Mouse (Mus musculus): ENCODE results near the gene Zfp444. TPM values are rescaled to one million over a fixed set of nuclear protein-coding genes. Genes with fewer than 3 reads are reported as not detected.

The Zfp444 gene
- 102 TPM in 2 replicates for polyA plus RNA-seq (2015; fragmentation: Nextera tagmentation; extraction: Ambion mirVana)

DNA sequence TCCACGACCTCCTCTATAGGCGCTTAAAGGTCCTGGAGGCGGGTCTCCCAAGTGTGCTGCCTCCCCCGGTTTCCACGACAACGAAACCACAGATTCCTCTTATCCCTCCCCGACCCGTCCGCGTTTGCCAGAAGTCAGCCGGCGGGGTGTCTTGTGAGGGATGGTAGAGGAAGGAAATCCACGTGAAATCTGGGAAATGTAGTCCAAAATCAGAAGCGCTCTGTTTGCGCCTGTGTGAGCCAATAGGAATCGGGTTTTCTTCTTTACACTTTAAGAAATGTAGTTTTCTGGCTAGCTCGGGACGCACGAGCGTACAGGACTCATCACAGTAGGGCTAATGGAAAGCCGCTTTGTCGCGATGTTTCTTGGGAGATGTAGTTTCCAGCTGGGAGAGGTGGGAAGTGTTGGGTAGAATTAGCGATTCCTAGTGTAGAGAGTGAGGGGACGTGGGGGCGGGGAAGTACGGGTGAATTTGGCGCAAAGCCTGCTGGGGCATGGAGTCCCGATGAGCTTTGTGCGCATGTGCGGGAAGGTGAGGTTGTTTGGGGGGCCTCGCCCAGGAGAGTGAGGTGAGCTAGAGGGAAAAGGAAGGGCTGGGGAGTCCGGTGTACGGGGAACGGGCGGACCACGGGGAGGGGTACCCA lies at the start of gene Zfp444:
TSS of gene Zfp444 (plus strand) at position 221 of the 644 bp plus-strand sequence.
- Histone ChIP-seq H3K4me2 (peak within 1 kb of the TSS; percentile 81), H3K9ac (peak within 1 kb of the TSS; percentile 74), H3K27ac (peak within 1 kb of the TSS; percentile 88), H3K4me1 (peaks cover 25% of the 10 kb centered on the region), H3K36me3 (replicated peaks) (no peaks in the 10 kb centered on the region), H3K4me3 (peak within 1 kb of the TSS; percentile 78), H3K9me3 (no peaks in the 10 kb centered on the region), H3K27me3 (replicated peaks) (no peaks in the 10 kb centered on the region)
- WGBS, result under 1% methylated on average over 37 of the region's 37 CpGs
- peak; percentile 96 for ATAC-seq (replicated peaks)

DNA sequence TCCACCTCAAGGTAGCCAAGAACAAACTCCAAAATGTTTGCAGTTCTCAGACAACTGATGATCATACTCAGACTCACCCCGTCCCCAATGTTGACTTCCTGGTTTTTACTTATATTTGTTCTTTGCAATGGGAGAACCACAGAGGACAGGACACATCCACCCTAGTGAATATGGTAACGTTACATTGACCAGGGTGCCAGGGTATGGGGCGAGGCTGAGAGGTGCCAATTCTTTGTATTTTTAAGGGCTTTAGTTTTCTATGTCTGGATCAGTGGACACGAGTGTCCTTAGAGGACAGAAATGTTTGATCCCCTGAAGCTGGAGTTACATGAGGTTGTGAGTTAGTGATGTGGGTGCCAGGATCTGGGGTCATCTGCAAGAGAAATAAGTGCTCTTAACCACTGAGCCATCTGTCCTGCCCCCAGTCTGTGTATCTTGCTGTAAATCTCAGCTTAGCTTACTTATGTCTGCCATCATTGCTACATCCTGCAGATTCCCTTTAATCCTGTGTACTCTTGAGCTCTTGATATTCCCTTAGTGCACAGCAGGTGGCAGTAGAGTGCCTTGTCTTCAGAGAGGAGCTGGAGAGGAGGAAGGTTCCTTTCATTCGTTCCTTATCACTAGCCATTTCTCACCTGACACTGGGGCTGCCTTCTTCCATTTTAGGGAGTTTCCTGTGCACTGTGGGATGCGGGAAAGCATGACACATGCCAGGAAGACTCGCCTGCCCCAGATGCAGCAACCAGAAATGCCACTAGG lies 45.2 kb upstream of the Zfp444 start:
- H3K4me3 ChIP-seq, result no peak overlapping the region
- peaks cover 5% of the 10 kb centered on the region; the same call in 1 of the 2 replicates for H3K4me1 ChIP-seq
- H3K27me3 ChIP-seq (replicated peaks), result no peaks in the 10 kb centered on the region
- no peaks in the 10 kb centered on the region for H3K9me3 ChIP-seq
- peaks cover 3% of the 10 kb centered on the region for H3K36me3 ChIP-seq (replicated peaks)
- H3K4me2 ChIP-seq, result no peak overlapping the region
- H3K27ac ChIP-seq, result peak overlapping the region; percentile 67
- 34% methylated on average over 7 of the region's 7 CpGs for WGBS
- peak; percentile 78 for ATAC-seq (replicated peaks)
- peak overlapping the region; percentile 34; the same call in 1 of the 2 replicates for H3K9ac ChIP-seq

DNA sequence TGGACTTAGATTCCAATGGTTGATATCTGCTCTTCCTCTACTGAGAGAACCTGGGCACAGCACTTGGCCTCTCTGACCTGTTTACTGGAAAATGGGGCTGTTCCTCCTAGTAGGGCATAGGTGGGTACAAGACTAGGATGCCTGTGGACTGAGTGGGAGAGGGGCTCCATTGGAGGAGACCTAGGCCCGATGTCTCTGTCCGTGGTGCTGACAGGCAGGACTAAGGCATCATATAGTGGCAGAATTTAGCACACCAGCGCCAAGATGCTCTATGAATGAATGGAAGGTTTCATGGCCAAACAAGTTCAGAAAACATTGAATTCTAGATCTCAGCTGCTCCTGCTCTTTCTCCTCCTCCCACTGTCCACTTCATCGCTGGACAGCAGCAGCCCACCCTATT lies 41.7 kb upstream of the Zfp444 start:
- H3K9ac ChIP-seq, result no peak overlapping the region
- no peaks in the 10 kb centered on the region for H3K27me3 ChIP-seq (replicated peaks)
- WGBS, result 48% methylated on average over 4 of the region's 4 CpGs
- peaks cover 5% of the 10 kb centered on the region; the same call in 1 of the 2 replicates for H3K4me1 ChIP-seq
- peaks cover 16% of the 10 kb centered on the region for H3K36me3 ChIP-seq (replicated peaks)
- ATAC-seq (replicated peaks), result no peak
- no peak overlapping the region for H3K4me3 ChIP-seq
- H3K4me2 ChIP-seq, result no peak overlapping the region
- H3K9me3 ChIP-seq, result peaks cover 4% of the 10 kb centered on the region; the same call in 1 of the 2 replicates
- no peak overlapping the region for H3K27ac ChIP-seq

DNA sequence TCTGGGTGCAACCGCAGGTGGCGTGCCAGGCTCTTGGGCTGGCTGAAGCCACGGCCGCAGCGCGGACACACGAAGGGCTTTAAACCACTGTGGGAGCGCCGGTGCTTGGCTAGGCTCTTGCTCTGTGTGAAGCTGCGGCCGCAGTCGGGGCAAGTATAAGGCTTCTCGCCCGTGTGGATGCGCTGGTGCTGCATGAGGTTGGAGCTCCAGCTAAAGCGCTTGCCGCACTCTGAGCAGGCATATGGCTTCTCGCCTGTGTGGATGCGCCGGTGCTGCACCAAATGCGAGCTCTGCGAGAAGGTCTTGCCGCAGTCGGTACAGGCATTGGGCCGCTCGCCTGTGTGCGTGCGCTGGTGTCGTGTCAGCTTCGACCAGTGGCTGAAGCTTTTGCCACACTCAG lies 39.4 kb upstream of the Zfp444 start:
- Histone ChIP-seq H3K27me3 (replicated peaks) (no peaks in the 10 kb centered on the region), H3K9ac (no peak overlapping the region), H3K36me3 (replicated peaks) (peaks cover 16% of the 10 kb centered on the region), H3K4me1 (no peaks in the 10 kb centered on the region), H3K4me2 (no peak overlapping the region), H3K9me3 (peaks cover 4% of the 10 kb centered on the region; the same call in 1 of the 2 replicates), H3K27ac (no peak overlapping the region), H3K4me3 (no peak overlapping the region)
- no peak for ATAC-seq (replicated peaks)
- 83% methylated on average over 30 of the region's 30 CpGs for WGBS

DNA sequence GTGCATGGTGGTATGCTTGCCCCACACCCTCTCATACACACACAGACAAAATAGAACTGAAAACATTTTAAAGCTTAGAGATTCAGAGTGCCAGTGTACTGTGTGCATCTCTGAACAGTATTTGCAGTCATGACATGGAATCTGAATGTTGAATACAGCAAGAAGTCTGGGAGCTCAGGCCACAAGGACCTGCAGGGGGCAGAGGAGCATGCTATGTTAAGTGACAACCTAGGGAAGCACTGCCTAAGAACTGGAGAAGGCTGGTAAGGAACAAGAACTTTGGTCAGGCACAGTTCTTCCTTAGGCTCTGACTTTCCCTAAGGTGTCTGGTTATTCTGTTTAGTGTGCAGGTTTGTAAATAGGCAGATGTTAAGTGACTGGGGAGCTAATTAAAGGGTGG lies 35.5 kb upstream of the Zfp444 start:
- H3K4me2 ChIP-seq, result no peak overlapping the region
- H3K9me3 ChIP-seq, result peaks cover 4% of the 10 kb centered on the region; the same call in 1 of the 2 replicates
- H3K27ac ChIP-seq, result no peak overlapping the region
- peaks cover 18% of the 10 kb centered on the region for H3K36me3 ChIP-seq (replicated peaks)
- no peak overlapping the region for H3K4me3 ChIP-seq
- no peaks in the 10 kb centered on the region for H3K4me1 ChIP-seq
- ATAC-seq (replicated peaks), result no peak
- H3K27me3 ChIP-seq (replicated peaks), result no peaks in the 10 kb centered on the region
- H3K9ac ChIP-seq, result no peak overlapping the region

DNA sequence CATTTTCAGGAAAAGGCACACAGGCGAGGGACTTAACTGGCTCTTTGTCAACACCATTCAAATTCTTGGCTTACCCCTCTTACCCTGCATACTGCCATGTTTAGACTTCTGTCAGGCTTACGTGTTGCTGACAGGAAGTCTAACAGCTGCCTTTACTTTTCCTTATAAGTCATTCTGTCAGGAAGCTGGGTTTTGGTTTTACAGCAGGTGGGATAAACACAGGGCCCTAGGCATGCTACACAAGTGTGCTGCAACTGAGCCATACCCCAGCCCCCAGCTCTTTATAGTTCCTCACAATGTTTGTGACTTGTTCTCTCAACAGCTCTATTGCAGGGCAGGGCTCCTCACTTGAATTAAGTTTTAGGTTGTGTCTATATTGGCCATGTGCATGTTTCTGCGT lies 32.7 kb upstream of the Zfp444 start:
- Histone ChIP-seq H3K4me3 (no peak overlapping the region), H3K4me1 (0 out of 2 replicates have a peak, but pooled peaks cover 4% of the 10 kb centered on the region), H3K9ac (no peak overlapping the region), H3K27ac (no peak overlapping the region), H3K4me2 (no peak overlapping the region), H3K36me3 (replicated peaks) (0 out of 2 replicates have a peak, but pooled peaks cover 2% of the 10 kb centered on the region), H3K9me3 (no peaks in the 10 kb centered on the region), H3K27me3 (replicated peaks) (no peaks in the 10 kb centered on the region)
- ATAC-seq (replicated peaks), result no peak
- WGBS, result 81% methylated on average over 3 of the region's 3 CpGs

DNA sequence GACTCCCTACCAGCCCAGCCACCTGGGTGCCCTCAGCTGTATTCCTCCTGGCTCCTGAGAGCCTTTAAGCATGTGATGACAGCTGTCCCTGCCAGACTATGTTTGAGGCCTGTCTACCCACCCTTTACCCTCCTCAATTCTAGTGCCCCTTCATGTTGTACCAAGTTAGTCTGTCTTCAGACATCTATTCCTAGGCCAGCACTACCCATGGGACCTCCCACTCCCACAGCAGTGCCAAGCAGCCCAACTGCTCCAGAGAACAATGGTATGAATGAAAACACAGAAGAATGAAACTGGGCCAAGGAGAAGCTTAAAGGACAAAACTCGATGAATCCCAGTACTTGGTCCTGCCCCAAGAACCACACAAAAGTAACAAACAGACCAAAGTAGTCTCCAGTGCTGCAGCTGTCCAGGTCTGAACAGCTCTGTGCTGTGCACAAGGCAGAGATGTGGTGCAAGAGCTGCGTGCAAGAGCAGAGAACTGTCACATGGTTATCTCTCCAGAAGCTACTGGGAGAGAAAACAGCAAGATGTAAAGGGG lies 28.0 kb upstream of the Zfp444 start:
- no peak overlapping the region; the same call in 1 of the 2 replicates for H3K27ac ChIP-seq
- no peak for ATAC-seq (replicated peaks)
- no peaks in the 10 kb centered on the region for H3K27me3 ChIP-seq (replicated peaks)
- no peak overlapping the region for H3K4me3 ChIP-seq
- 0 out of 2 replicates have a peak, but pooled peaks cover 2% of the 10 kb centered on the region for H3K36me3 ChIP-seq (replicated peaks)
- peaks cover 5% of the 10 kb centered on the region; the same call in 1 of the 2 replicates for H3K4me1 ChIP-seq
- no peak overlapping the region for H3K9ac ChIP-seq
- WGBS, result 67% methylated on average over 2 of the region's 2 CpGs
- H3K9me3 ChIP-seq, result no peaks in the 10 kb centered on the region
- H3K4me2 ChIP-seq, result no peak overlapping the region

DNA sequence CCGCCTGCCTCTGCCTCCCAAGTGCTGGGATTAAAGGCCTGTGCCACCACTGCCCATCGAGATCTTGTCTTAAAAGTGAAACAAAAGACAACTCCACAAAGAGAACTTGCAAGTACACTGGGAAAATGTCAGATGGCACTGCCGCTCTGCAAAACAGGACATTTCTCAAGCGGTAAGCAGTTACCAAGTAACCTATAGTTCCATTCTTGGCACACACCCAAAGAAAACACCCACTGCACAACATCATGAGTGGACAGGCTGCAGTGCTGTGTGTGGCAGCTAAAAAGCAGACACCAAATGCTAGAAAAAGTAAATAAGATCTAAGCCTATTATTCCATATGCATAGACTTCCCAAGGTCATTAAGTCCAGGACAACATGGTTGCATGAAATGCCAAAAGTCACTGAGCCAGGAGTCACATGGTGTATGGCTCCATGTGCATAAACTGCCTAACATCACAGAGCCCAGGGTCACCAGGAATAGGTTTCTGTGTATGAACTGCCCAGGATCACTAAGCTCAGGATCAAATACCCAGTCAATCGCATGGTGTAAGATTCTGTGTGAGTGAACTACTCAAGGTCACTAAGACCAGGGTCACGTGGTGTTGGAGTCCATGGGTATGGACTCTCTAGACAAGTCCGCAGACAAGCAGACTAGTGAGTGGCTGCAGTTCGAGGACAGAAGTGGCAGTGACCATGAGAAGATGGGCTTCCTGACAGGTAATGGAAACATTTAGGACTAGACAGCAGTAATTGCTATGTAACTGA lies 26.4 kb upstream of the Zfp444 start:
- Histone ChIP-seq H3K9me3 (no peaks in the 10 kb centered on the region), H3K9ac (no peak overlapping the region), H3K4me1 (peaks cover 8% of the 10 kb centered on the region; the same call in 1 of the 2 replicates), H3K27me3 (replicated peaks) (no peaks in the 10 kb centered on the region), H3K4me2 (no peak overlapping the region), H3K36me3 (replicated peaks) (0 out of 2 replicates have a peak, but pooled peaks cover 2% of the 10 kb centered on the region), H3K27ac (no peak overlapping the region), H3K4me3 (no peak overlapping the region)
- no peak for ATAC-seq (replicated peaks)
- WGBS, result 89% methylated on average over 8 of the region's 8 CpGs

DNA sequence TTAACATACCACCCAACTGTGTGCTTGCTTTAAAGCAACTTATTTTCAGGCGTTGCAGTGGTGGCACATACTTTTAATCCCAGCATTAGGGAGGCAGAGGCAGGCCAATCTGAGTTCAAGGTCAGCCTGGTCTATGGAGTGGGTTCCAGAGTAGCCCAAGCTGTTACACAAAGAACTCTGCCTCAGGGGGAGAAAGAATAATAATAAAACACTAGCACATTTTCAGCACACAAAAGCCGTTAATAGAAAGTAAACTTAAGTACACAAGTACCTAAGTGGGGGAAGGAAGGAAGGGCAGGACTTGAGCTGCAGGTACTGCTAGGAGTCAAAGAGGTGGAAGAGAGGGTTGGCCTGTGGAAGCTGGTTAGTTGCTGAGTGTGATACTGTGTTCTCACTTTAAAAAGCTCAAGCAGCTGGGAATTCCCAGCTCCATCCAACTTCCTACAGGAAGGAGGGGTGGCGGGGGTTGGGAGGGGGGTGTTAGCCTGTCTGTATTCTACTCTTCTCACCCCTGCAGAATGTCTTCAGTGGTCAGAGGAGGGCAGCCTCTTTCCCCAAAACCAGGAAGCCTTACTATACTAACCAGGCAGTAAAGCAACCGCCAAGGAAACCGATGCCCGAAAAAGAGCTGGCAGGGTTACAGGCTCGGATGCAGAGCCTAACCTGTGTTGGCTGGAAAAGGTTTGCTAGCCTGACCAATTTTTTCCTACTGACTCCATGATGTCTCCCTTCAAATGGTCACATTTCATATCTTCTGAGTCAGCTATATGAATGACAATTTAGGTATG lies 25.6 kb upstream of the Zfp444 start:
- Histone ChIP-seq H3K9me3 (no peaks in the 10 kb centered on the region), H3K4me2 (no peak overlapping the region), H3K36me3 (replicated peaks) (no peaks in the 10 kb centered on the region), H3K27me3 (replicated peaks) (no peaks in the 10 kb centered on the region), H3K9ac (no peak overlapping the region), H3K4me3 (no peak overlapping the region), H3K27ac (no peak overlapping the region), H3K4me1 (peaks cover 8% of the 10 kb centered on the region; the same call in 1 of the 2 replicates)
- WGBS, result 88% methylated on average over 7 of the region's 7 CpGs
- ATAC-seq (replicated peaks), result no peak

DNA sequence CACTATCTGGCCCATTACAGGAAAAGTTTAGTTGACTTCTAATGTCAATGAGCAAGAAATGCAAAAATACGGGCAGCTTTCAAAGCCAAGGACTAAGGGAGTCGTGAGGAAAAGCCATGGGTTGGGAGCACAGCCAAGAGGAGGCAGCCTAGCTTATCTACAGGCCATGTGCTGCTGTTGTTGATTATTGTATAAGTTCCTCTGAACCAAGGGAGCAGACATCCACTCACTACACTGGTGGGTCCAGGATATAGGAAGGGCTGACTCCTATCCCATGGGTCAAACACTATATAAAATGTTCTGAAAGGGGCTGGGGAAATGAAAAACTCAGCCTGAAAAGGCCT lies 25.1 kb upstream of the Zfp444 start:
- Histone ChIP-seq H3K4me3 (no peak overlapping the region), H3K9me3 (no peaks in the 10 kb centered on the region), H3K36me3 (replicated peaks) (no peaks in the 10 kb centered on the region), H3K27ac (no peak overlapping the region), H3K4me1 (peaks cover 8% of the 10 kb centered on the region; the same call in 1 of the 2 replicates), H3K27me3 (replicated peaks) (no peaks in the 10 kb centered on the region), H3K4me2 (no peak overlapping the region), H3K9ac (no peak overlapping the region)
- no peak for ATAC-seq (replicated peaks)
- WGBS, result 74% methylated on average over 2 of the region's 2 CpGs

DNA sequence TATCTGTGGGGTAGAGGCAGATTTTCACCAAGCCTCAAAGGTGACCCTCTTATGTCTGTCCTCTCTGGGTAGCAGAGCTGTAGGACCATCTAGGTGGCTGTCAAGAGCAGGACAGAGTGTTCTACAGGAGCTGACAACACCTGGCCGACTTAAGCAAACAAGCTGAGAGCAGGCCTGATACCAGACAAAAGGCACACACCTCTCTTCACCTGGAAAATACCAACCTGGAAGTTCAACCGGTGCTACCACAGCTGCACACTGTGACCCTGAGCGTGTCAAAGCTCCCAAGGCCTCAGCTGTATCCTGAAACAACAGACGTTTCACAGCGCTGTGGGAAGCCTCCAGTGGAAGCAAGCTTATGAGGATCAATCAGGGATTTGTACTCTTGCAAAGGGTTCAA lies 24.3 kb upstream of the Zfp444 start:
- 85% methylated on average over 5 of the region's 5 CpGs for WGBS
- peaks cover 8% of the 10 kb centered on the region; the same call in 1 of the 2 replicates for H3K4me1 ChIP-seq
- no peak for ATAC-seq (replicated peaks)

More for the DNA sequence above, 24.3 kb upstream of the Zfp444 start:
- H3K4me2 ChIP-seq, result no peak overlapping the region
- H3K9ac ChIP-seq, result no peak overlapping the region
- H3K36me3 ChIP-seq (replicated peaks), result no peaks in the 10 kb centered on the region
- H3K9me3 ChIP-seq, result no peaks in the 10 kb centered on the region
- no peaks in the 10 kb centered on the region for H3K27me3 ChIP-seq (replicated peaks)
- no peak overlapping the region for H3K27ac ChIP-seq
- no peak overlapping the region for H3K4me3 ChIP-seq

Data from midbrain, embryonic 15.5 days (tissue).